Mouse (Mus musculus) brown adipose tissue, adult 24 weeks (tissue): ENCODE measurements around the gene Tfap4. TPM values are rescaled to one million over a fixed set of nuclear protein-coding genes. Genes with fewer than 3 reads are reported as not detected.
"Not testable (repeated sequence)": the region's sequence is repeated elsewhere in the genome, so short reads cannot be mapped to it uniquely, and the experiment has no call there.

ENCODE experiments used
- H3K27ac ChIP-seq: fragments of 200-500 bp; replicated peaks from 2 replicates; pipeline ENCODE4 v1.5.1; 2012; ENCODE audit warnings: low read depth, mild to moderate bottlenecking, low read length
- H3K4me1 ChIP-seq: fragments of 200-500 bp; 2 replicates; pipeline ENCODE4 v1.6.1; 2012; ENCODE audit warnings: low read length, mixed read lengths; ENCODE audit not compliant: control insufficient read depth, insufficient read depth, insufficient read length
- H3K4me3 ChIP-seq: fragments of 200-500 bp; 2 replicates; pipeline ENCODE4 v1.5.1; 2012; ENCODE audit warnings: low read depth, mild to moderate bottlenecking, low read length, moderate library complexity; ENCODE audit not compliant: insufficient read depth
- polyA plus RNA-seq: library from polyadenylated mRNA; stranded (reverse); fragments of >200 nt; gene quantifications from 2 replicates; pipeline ENCODE4 v1.2.4, GENCODE M21; 2012; ENCODE audit not compliant: missing spikeins, insufficient read depth, insufficient read length

Gene Tfap4
- polyA plus RNA-seq, 1 experiment = 3.2 TPM

DNA sequence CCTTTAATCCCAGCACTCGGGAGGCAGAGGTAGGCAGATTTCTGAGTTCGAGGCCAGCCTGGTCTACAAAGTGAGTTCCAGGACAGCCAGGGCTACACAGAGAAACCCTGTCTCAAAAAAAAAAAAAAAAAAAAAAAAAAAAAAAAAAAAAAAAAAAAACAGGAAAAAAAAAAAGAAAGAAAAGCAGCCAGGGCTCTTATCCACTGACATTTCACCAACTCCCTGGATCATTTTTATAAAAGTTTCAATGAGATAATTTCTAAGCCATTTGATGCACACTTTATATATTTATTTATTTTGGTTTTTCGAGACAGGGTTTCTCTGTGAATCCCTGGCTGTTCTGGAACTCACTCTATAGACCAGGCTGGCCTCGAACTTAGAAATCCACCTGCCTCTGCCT, 21.5 kb upstream of the Tfap4 start:
- not testable (repeated sequence) for H3K4me1 ChIP-seq, H3K27ac ChIP-seq, H3K4me3 ChIP-seq

DNA sequence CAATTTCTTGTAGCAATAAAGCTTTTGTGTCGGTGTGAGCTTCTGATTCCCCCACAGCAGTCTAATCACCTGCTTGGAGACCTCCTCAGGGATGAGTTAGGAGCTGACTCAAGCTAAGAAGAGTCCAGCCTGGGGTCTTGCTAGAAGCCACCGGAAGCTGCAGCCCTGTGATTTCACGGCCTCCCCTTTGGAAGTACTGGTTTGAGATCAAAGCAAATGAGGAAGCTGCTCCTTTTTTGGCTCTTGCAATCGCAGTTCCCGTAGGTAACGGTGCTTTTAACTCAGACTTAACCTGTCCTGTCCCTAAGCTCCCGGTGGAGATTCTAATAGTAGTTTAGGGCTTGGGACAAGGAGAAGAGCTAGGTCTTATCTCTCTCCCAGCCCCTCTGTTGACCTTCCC, 19.0 kb upstream of the Tfap4 start:
- Histone ChIP-seq H3K4me1 (no peaks in the 10 kb centered on the region), H3K4me3 (no peak overlapping the region), H3K27ac (no peak overlapping the region)

DNA sequence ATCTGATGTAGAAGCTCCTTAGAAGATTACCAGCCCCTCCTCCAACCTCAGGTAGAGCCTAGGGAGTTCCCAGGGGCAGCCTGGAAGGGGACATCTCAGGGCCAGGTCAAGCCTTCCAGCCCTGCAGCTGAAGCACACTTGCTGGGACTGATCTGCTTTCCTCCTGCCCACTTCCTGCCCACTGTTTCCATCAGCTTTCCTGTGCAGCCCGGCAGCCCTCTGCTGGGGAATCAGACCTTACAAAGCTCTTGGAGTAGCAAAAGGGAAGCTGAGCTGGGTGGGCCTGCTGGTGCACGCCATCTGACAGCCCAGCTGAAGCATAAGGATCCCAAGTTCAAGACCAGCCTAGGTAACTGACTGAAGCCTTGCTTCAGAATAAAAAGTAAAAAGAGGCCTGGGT, 17.2 kb upstream of the Tfap4 start:
- Histone ChIP-seq H3K27ac (no peak overlapping the region), H3K4me1 (no peaks in the 10 kb centered on the region), H3K4me3 (no peak overlapping the region)

DNA sequence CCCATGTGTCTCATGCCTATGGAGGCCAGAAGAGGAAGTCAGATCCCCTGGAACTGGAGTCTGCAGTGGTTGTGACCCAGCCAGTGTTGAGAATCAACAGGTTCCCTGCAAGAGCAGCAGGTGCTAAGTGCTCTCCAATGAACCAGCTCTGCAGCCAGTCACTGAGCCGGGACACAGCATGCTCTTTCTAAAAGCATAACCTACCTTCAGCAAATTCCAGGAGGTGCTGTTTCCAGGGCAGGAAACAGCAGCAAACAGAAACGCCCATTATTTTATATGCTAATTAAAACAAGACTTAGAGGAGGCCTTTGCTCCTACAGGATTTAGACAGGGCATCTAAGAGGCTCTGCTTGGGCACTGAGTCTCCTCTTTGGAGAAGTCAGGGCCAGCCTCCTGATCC, 16.4 kb upstream of the Tfap4 start:
- Histone ChIP-seq H3K4me1 (no peaks in the 10 kb centered on the region), H3K4me3 (no peak overlapping the region), H3K27ac (no peak overlapping the region)

DNA sequence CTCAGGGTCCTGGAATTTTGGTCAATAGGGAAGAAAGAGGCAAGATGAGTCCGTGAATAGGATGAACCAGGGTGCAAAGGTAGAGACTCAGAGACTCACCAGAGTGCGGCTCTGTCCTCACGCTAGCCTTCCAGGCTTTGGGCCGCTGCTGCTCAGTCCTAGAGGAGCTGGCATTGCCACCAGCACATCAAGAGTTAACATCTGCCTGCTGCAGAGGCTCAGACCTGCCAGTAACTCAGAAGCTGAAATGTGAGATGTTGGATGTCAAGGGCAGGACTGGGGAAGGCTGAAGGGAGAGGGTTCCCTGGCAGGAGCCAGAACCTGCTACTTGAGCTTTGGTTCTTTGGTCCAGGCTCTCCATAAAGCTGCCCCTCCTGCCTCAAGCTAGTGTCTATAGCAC, 11.1 kb upstream of the Tfap4 start:
- no peak overlapping the region for H3K27ac ChIP-seq
- H3K4me3 ChIP-seq = no peak overlapping the region
- H3K4me1 ChIP-seq = no peaks in the 10 kb centered on the region

DNA sequence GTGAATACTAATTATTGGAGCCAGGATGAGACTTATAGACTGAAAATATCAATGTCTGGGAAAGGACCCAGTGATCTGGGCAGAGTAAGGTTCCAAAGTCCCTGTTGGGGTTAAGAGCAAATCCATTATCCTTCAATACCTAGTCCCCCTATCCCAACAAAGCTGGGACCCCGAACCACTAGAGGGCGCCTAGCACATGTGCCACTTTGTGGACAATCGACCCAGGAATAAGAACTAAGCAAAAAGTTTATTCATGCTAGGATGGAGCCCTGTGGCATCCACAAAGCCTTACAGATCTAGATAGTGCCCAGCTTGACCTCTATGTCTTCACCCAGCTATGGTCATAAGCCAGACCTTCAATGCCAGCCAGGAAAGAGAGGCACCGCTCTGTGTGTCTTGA, 8.3 kb upstream of the Tfap4 start:
- Histone ChIP-seq H3K4me3 (no peak overlapping the region), H3K27ac (no peak overlapping the region), H3K4me1 (no peaks in the 10 kb centered on the region)

DNA sequence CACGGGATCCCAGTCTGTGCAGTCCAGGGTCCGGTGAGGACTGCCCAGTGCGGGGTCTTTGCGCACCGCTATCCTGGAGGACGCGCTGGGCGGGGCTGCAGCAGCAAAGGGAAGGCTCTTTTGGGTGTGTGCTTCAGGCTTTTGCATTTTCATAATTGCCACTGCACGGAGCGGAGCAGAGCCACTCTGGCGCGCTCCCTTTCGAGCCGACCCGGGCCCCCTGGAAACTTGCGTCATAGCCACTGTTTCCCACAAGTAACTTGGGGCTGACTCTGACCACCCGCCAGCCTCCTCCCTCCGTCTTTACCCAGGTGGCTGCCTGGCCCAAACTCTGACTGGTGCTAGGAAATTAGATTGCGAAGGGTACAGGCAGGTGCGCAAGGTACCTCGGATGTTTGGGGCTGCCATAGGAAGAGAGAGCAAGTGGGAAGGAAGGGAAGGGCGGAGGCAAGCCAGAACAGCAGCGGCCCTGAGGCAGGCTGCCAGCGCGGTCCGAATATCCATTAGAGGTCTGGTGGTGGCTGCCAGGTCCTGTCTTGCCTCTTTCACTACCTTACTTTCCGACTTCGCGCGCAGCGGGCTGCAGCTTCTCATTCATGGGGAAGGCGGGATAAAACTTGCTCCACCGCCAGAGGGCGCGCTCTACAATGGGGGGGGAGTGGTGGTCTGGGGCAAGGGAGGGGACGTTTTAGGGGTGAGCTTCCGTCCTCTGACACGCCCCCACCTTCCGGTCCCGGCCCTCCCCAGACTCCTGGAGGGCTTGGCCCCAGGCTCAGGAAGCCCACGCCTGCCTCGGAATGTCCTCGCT, 695 bp upstream of the Tfap4 start:
- Histone ChIP-seq H3K4me3 (peak overlapping the region; percentile 65), H3K4me1 (no peaks in the 10 kb centered on the region), H3K27ac (peak overlapping the region; percentile 76)

DNA sequence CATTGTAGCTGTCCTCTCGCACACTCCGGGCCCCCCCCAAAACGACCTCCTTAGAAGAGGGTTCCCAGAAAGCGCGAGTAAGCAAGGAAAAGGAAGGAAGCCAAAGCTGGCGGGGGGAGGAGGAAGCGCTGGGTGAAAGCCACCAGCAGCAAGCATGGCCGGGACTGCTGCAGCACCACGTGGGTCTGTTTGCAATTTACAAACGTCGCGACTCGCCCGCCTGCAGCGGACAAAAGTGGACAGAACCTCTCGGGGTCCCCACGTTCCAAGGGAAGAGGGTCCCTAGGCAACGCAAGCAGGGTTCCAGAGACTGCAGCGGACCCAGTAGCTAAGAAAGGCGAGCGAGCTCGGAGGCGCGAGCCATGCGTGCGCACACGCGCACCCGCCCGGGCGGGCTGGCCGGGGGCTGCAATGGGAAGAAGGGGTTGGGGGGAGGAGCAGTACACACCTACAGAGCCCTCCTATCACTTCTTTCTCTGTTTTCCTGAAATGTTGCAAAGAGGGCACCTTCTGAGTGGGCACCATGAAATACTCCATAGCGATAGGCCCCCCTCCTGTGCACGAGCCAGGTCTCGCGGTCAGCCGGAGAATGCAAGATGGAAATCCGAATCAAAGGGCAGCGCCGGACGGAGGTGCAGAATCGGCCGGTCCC, 548 bp downstream of the Tfap4 start:
- Histone ChIP-seq H3K4me1 (no peaks in the 10 kb centered on the region), H3K27ac (peak overlapping the region; percentile 50; the same call in 1 of the 2 replicates)

DNA sequence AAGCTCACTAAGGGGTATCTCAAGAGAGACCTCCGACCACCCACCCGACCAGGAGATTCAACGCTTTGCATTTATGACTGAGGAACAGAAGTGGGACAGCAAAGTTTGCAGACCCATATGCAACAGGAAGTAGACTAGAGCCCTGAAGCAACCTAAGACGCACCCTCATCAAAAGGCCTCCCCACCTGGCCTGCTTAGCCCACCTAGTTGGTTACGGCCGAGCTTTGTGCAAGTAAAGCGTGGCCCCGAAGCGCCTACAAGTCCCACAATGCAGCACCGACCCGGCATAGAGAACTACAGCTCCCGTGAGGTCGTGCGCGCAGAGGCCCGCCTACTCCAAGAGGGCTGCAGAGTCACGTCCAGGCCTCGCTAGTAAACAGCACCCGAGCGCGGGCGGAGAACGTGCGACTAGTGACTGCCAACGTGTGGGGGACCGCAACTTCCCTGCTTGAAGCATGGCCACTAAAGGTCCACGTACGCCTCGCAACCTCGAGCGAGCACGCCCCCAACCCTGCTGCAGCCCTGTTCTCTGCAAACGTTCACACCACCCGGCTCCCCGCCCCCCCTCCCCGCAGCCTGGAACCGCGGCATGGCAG, 1.2 kb downstream of the Tfap4 start:
- Histone ChIP-seq H3K27ac (peak overlapping the region; percentile 50), H3K4me1 (no peaks in the 10 kb centered on the region), H3K4me3 (peak overlapping the region; percentile 65)

More for the DNA sequence above, 548 bp downstream of the Tfap4 start:
- peak overlapping the region; percentile 65 for H3K4me3 ChIP-seq

DNA sequence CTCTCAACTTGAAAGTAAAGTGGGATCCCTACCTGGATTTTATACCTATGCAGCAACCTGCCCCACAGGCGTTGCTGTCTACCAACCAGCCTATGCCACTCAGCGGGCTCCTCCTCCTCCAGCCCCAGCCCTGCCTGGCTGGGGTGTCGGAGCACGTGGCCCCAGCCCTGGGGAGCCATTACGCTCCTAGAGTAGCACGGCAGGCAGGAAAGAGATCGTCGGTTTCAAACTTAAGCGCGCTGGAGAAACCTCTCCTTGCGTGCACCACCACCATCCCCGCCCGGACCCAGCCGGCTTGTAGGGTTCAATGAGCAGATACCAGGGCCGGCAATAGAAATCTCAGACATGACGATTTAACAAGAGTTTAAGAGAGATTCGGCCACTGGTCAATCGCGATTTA, 1.7 kb downstream of the Tfap4 start:
- Histone ChIP-seq H3K27ac (0 out of 2 replicates have a peak overlapping the region, but pooled peaks have one; percentile 9), H3K4me3 (peak overlapping the region; percentile 65), H3K4me1 (no peaks in the 10 kb centered on the region)

DNA sequence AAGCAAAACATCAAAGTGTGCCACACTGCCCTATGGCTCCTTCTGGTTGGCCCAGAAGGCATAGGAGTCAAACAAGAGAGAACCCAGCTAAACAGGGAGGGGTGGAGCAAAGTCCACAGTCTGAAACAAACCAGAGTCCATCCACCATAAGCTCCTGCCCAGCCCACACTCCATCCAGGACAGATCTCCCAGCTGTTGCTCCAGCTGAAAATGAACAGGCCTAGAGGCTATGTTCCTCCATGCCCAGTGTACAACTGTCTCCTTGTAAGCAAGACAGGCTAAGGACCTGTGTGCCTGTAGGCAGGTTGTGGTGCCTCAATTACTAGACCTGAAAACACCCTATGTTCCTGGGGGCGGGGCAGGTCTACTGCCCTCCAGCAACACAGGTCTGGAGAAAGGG, 2.6 kb downstream of the Tfap4 start:
- H3K27ac ChIP-seq = no peak overlapping the region
- H3K4me1 ChIP-seq = no peaks in the 10 kb centered on the region
- no peak overlapping the region for H3K4me3 ChIP-seq

DNA sequence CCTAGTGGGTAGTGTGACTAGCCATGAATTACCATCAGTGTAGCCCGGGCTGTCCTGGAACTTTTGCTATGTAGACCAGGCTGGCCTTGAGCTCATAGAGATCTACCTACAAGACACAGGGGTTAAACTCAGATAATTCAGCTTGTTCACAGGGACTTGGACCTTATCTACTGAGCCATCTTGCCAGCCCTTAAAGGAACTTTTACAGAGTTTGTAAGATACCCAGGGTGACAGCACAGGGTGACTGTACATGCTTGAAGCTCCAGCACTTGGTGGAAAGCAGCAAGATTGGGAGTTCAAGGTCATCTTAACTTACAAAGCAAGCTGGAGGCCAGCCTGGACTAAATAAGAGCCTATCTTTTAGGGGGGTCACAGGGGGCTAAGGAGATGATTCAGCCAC, 4.1 kb downstream of the Tfap4 start:
- no peak overlapping the region for H3K4me3 ChIP-seq

DNA sequence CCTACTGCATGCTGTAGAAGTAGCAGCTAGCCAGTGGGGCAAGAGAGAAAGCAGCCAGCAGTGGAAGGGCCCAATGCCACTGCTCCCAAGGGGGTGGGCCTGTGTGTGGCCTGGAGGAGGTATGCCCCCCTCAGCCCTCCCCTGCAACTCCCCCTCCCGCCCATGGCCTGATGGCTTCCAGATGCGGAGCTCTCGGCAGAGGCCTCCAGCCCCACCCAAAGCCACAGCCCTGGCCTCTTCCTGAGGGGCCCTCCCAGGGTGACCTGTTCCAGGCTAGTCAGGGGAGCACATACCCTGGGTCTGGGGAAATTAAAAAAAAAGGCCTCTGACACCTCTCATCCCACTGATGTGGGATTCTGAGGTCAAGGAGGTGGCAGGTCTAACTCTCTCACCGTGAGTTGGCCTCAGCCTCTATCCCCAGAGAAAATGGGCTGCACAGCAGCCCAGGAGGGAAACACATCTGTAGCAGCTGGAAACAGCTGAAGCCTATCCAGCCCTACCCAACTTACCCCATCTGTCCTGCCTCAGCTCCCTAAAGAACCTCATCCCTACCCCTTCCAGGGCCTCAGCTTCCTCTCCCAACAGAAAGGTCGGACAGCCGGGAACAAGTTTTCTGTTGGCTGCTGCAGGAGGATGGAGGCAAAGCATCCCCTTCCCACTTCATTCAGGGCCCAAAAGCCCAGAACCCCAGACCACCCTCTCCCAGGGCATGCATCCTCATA, 6.7 kb downstream of the Tfap4 start:
- Histone ChIP-seq H3K4me1 (no peaks in the 10 kb centered on the region; the same call in 1 of the 2 replicates), H3K27ac (no peak overlapping the region), H3K4me3 (no peak overlapping the region)

More for the DNA sequence above, 4.1 kb downstream of the Tfap4 start:
- Histone ChIP-seq H3K4me1 (no peaks in the 10 kb centered on the region; the same call in 1 of the 2 replicates), H3K27ac (no peak overlapping the region)

DNA sequence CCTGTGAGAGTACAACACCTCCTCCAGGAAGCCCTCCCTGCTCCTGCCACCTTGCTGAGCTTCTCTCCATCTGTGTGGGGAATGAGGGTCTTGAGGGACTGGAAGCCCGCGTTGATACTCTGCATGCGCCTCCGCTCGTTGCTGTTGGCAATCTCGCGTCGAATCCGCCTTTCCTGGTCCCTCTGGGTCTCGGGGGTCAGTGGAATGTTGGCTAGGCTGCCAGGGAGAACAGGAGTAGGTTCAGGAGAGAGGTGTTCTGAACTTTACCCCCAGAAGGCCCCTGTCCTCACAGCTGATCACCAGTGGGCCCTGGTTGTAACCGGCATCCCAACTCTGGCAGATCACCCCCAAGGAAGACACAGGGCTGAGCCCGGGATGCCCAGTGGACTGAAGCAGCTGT, 7.8 kb downstream of the Tfap4 start:
- Histone ChIP-seq H3K27ac (no peak overlapping the region), H3K4me3 (no peak overlapping the region), H3K4me1 (no peaks in the 10 kb centered on the region; the same call in 1 of the 2 replicates)

DNA sequence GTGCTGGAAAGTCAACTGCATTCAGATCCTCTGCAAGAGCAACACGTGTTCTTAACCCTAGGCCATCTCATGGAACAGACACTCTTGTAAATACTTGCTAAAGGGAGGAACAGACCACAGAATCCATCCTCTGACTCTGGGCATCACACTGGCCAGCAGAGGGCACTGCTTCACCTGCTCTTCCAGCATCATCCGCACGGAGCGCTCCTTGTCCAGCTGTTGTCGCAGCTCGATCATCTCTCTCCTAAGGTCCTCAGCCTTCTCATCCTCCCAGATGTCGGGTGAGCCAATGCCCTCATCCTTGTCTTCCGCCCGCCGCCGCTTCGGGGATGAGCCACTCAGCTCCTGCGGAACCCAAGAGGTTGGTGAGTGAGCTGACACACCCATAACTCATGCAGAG, 8.6 kb downstream of the Tfap4 start:
- Histone ChIP-seq H3K27ac (no peak overlapping the region), H3K4me1 (no peaks in the 10 kb centered on the region; the same call in 1 of the 2 replicates), H3K4me3 (no peak overlapping the region)
